Mouse (Mus musculus) frontal cortex, postnatal 36 days (tissue): ENCODE measurements around the gene Myo15.
"Not testable (repeated sequence)": the region's sequence is repeated elsewhere in the genome, so short reads cannot be mapped to it uniquely, and the experiment has no call there.

Source experiments
- DNase-seq, 2 experiments: peaks; one replicate each; pipeline ENCODE4 v3.0.0; 2022; ENCODE audit warnings: low spot score in 2 of 2

Gene Myo15

DNA sequence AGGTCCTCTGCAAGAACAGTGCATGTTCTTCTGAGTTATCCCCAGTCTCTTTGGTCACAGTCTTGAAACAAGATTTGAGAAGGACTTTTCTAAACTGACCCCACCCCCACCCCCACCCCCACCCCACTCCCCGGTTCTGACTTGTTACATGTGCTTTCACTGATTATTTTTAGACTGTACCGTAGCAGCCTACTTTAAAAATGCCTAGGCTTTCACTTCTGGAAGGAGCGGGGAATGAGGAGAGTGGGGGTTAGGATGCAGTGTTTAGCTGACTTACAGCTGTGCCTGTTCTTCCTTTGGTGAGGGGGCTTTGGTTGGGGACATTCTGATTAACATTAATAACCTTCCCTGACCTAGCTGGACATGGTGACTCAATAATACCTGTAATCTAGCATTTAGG, 79.0 kb downstream of the Myo15 start:
- DNase-seq, result no peak

- no peak for DNase-seq
Measured at GRCm38 (mm10) chr11:60553091-60553490, 84.0 kb downstream of the Myo15 start.

- DNase-seq, result no peak
Measured at GRCm38 (mm10) chr11:60557675-60558074, 88.5 kb downstream of the Myo15 start.

GRCm38 (mm10) chr11:60559342-60559741, 90.2 kb downstream of the Myo15 start:
- DNase-seq, result peak; percentile 62 to 81

DNA sequence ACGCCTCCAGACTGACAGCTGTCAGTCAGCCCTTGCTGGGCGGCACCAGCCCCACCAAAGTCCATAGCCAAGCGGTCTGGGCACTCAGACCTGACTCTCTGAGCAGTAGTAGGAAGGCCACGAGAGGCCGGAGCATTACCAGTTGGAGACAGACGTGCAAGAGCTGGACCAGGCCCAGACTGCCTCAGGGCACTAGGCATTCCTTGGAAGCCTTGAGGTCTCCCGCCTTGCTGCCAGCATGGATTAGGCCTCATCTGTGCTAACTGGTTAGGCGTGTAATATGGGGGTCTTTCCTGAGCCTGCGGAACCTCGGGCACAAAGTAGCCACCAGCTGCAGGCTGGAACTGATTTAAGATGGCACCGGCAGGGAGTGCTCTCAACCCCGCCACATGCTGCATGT, 104.9 kb downstream of the Myo15 start:
- DNase-seq, result not testable (repeated sequence)
